Mouse (Mus musculus): Measurements from ENCODE around the gene Ndufb2. TPM values are rescaled to one million over a fixed set of nuclear protein-coding genes. Genes with fewer than 3 reads are reported as not detected.
A peak's percentile ranks its signal among the peaks of the same experiment; 100 is the strongest.

Gene Ndufb2
- polyA plus RNA-seq, 1 experiment from 2014 or later: 291 TPM

GRCm38 (mm10) chr6:39574555-39574869 is 17.9 kb upstream of the Ndufb2 start:
- Histone ChIP-seq H3K4me2 (replicated peaks; ENCODE audit: low read depth, low read length) (peak overlapping the region; percentile 75), H3K36me3 (ENCODE audit: control insufficient read depth, insufficient read depth, low read length) (no peaks in the 10 kb centered on the region), H3K9ac (ENCODE audit: low read depth, low read length) (peak overlapping the region; percentile 66), H3K9me3 (ENCODE audit: control insufficient read depth, low read length) (no peaks in the 10 kb centered on the region), H3K27ac (ENCODE audit: low read depth, low read length) (peak overlapping the region; percentile 92), H3K4me1 (replicated peaks; ENCODE audit: control insufficient read depth, insufficient read depth, low read length) (peaks cover 2% of the 10 kb centered on the region; the same call in 1 of the 2 replicates), H3K4me3 (ENCODE audit: low read depth, low read length) (peak overlapping the region; percentile 58), H3K27me3 (ENCODE audit: control insufficient read depth, insufficient read depth, low read length) (no peaks in the 10 kb centered on the region)
- WGBS: 25% methylated on average over 10 of the region's 10 CpGs
- ATAC-seq (ENCODE audit: low FRiP score) (peak; percentile 34), DNase-seq (ENCODE audit: low spot score) (no peak)

- Histone ChIP-seq H3K27ac (ENCODE audit: low read depth, low read length) (no peak overlapping the region), H3K9ac (ENCODE audit: low read depth, low read length) (peak overlapping the region; percentile 66)
- WGBS: 70% methylated on average over 7 of the region's 7 CpGs
Observed at GRCm38 (mm10) chr6:39574951-39575350, 17.4 kb upstream of the Ndufb2 start.

GRCm38 (mm10) chr6:39579552-39579951 is 12.8 kb upstream of the Ndufb2 start:
- H3K9me3 ChIP-seq (ENCODE audit: control insufficient read depth, low read length): no peaks in the 10 kb centered on the region
- 0 out of 2 replicates have a peak, but pooled peaks cover 2% of the 10 kb centered on the region for H3K36me3 ChIP-seq (ENCODE audit: control insufficient read depth, insufficient read depth, low read length)
- WGBS: 88% methylated on average over 7 of the region's 7 CpGs
- no peak overlapping the region for H3K4me3 ChIP-seq (ENCODE audit: low read depth, low read length)
- ATAC-seq (ENCODE audit: low FRiP score) (no peak), DNase-seq (ENCODE audit: low spot score) (no peak)
- peaks cover 2% of the 10 kb centered on the region; the same call in 1 of the 2 replicates for H3K4me1 ChIP-seq (replicated peaks; ENCODE audit: control insufficient read depth, insufficient read depth, low read length)
- H3K27me3 ChIP-seq (ENCODE audit: control insufficient read depth, insufficient read depth, low read length): no peaks in the 10 kb centered on the region
- H3K9ac ChIP-seq (ENCODE audit: low read depth, low read length): no peak overlapping the region
- H3K27ac ChIP-seq (ENCODE audit: low read depth, low read length): no peak overlapping the region
- no peak overlapping the region for H3K4me2 ChIP-seq (replicated peaks; ENCODE audit: low read depth, low read length)

More at GRCm38 (mm10) chr6:39574951-39575350, 17.4 kb upstream of the Ndufb2 start:
- Histone ChIP-seq H3K27me3 (ENCODE audit: control insufficient read depth, insufficient read depth, low read length) (no peaks in the 10 kb centered on the region), H3K4me3 (ENCODE audit: low read depth, low read length) (peak overlapping the region; percentile 58; the same call in 1 of the 2 replicates), H3K36me3 (ENCODE audit: control insufficient read depth, insufficient read depth, low read length) (no peaks in the 10 kb centered on the region), H3K4me2 (replicated peaks; ENCODE audit: low read depth, low read length) (peak overlapping the region; percentile 75), H3K9me3 (ENCODE audit: control insufficient read depth, low read length) (no peaks in the 10 kb centered on the region), H3K4me1 (replicated peaks; ENCODE audit: control insufficient read depth, insufficient read depth, low read length) (peaks cover 2% of the 10 kb centered on the region; the same call in 1 of the 2 replicates)
- ATAC-seq (ENCODE audit: low FRiP score): no peak
- no peak for DNase-seq (ENCODE audit: low spot score)

- no peak overlapping the region for H3K4me2 ChIP-seq (replicated peaks; ENCODE audit: low read depth, low read length)
- H3K36me3 ChIP-seq (ENCODE audit: control insufficient read depth, insufficient read depth, low read length): 0 out of 2 replicates have a peak, but pooled peaks cover 2% of the 10 kb centered on the region
- DNase-seq (ENCODE audit: low spot score) (no peak), ATAC-seq (ENCODE audit: low FRiP score) (no peak)
- WGBS: 65% methylated on average over 2 of the region's 2 CpGs
- no peak overlapping the region for H3K4me3 ChIP-seq (ENCODE audit: low read depth, low read length)
- H3K9me3 ChIP-seq (ENCODE audit: control insufficient read depth, low read length): no peaks in the 10 kb centered on the region
- H3K9ac ChIP-seq (ENCODE audit: low read depth, low read length): no peak overlapping the region
- H3K27ac ChIP-seq (ENCODE audit: low read depth, low read length): no peak overlapping the region
- no peaks in the 10 kb centered on the region for H3K4me1 ChIP-seq (replicated peaks; ENCODE audit: control insufficient read depth, insufficient read depth, low read length)
- no peaks in the 10 kb centered on the region for H3K27me3 ChIP-seq (ENCODE audit: control insufficient read depth, insufficient read depth, low read length)
Observed at GRCm38 (mm10) chr6:39580558-39580957, 11.8 kb upstream of the Ndufb2 start.

GRCm38 (mm10) chr6:39581087-39581784 is 11.1 kb upstream of the Ndufb2 start:
- WGBS: 80% methylated on average over 7 of the region's 7 CpGs
- H3K27me3 ChIP-seq (ENCODE audit: control insufficient read depth, insufficient read depth, low read length): no peaks in the 10 kb centered on the region
- H3K36me3 ChIP-seq (ENCODE audit: control insufficient read depth, insufficient read depth, low read length): 0 out of 2 replicates have a peak, but pooled peaks cover 2% of the 10 kb centered on the region
- no peaks in the 10 kb centered on the region for H3K4me1 ChIP-seq (replicated peaks; ENCODE audit: control insufficient read depth, insufficient read depth, low read length)
- DNase-seq (ENCODE audit: low spot score) (no peak), ATAC-seq (ENCODE audit: low FRiP score) (no peak)
- H3K4me2 ChIP-seq (replicated peaks; ENCODE audit: low read depth, low read length): no peak overlapping the region
- no peak overlapping the region for H3K27ac ChIP-seq (ENCODE audit: low read depth, low read length)
- H3K4me3 ChIP-seq (ENCODE audit: low read depth, low read length): no peak overlapping the region
- H3K9me3 ChIP-seq (ENCODE audit: control insufficient read depth, low read length): no peaks in the 10 kb centered on the region
- H3K9ac ChIP-seq (ENCODE audit: low read depth, low read length): no peak overlapping the region

DNA sequence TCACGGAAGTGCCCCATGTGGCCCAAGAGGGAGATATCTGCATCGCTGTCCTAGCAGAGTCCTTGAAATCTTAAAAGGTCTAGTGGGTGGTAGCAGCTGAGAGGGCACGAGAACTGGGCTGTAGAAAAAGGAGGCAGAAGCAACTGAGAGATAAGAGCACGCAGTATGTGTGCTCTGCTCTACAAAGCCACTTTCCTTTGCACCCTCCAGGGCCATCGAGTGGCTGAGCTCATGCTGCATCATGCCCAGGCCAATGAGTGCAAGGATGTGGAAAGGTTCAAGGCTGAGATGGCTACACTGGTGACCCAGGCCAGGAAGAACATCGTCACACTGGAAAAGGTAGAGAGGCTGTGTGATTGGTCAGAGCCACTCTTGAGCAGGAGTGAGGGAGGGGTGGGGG is 6.9 kb upstream of the Ndufb2 start, which contains the start of gene Gm42420:
Gm42420 (plus strand) TSS at position 237 of the 400 bp plus-strand sequence.
- Histone ChIP-seq H3K4me1 (replicated peaks; ENCODE audit: control insufficient read depth, insufficient read depth, low read length) (no peaks in the 10 kb centered on the region), H3K27me3 (ENCODE audit: control insufficient read depth, insufficient read depth, low read length) (no peaks in the 10 kb centered on the region), H3K4me2 (replicated peaks; ENCODE audit: low read depth, low read length) (no peak within 1 kb of the TSS), H3K4me3 (ENCODE audit: low read depth, low read length) (no peak within 1 kb of the TSS), H3K9ac (ENCODE audit: low read depth, low read length) (no peak within 1 kb of the TSS), H3K36me3 (ENCODE audit: control insufficient read depth, insufficient read depth, low read length) (0 out of 2 replicates have a peak, but pooled peaks cover 2% of the 10 kb centered on the region), H3K27ac (ENCODE audit: low read depth, low read length) (no peak within 1 kb of the TSS), H3K9me3 (ENCODE audit: control insufficient read depth, low read length) (no peaks in the 10 kb centered on the region)
- WGBS: 95% methylated on average over 6 of the region's 6 CpGs
- no peak for ATAC-seq (ENCODE audit: low FRiP score)
- no peak for DNase-seq (ENCODE audit: low spot score)

- ATAC-seq (ENCODE audit: low FRiP score) (no peak), DNase-seq (ENCODE audit: low spot score) (no peak)
- 95% methylated on average over 4 of the region's 4 CpGs for WGBS
- Histone ChIP-seq H3K4me3 (ENCODE audit: low read depth, low read length) (no peak overlapping the region), H3K9ac (ENCODE audit: low read depth, low read length) (no peak overlapping the region), H3K36me3 (ENCODE audit: control insufficient read depth, insufficient read depth, low read length) (no peaks in the 10 kb centered on the region), H3K9me3 (ENCODE audit: control insufficient read depth, low read length) (no peaks in the 10 kb centered on the region), H3K27ac (ENCODE audit: low read depth, low read length) (no peak overlapping the region), H3K4me2 (replicated peaks; ENCODE audit: low read depth, low read length) (no peak overlapping the region; the same call in 1 of the 2 replicates), H3K4me1 (replicated peaks; ENCODE audit: control insufficient read depth, insufficient read depth, low read length) (0 out of 2 replicates have a peak, but pooled peaks cover 2% of the 10 kb centered on the region), H3K27me3 (ENCODE audit: control insufficient read depth, insufficient read depth, low read length) (no peaks in the 10 kb centered on the region)
Observed at GRCm38 (mm10) chr6:39591481-39591880, 893 bp upstream of the Ndufb2 start.

- DNase-seq (ENCODE audit: low spot score) (no peak), ATAC-seq (ENCODE audit: low FRiP score) (no peak)
- WGBS: 94% methylated on average over 3 of the region's 3 CpGs
- Histone ChIP-seq H3K9me3 (ENCODE audit: control insufficient read depth, low read length) (no peaks in the 10 kb centered on the region), H3K4me1 (replicated peaks; ENCODE audit: control insufficient read depth, insufficient read depth, low read length) (no peaks in the 10 kb centered on the region), H3K36me3 (ENCODE audit: control insufficient read depth, insufficient read depth, low read length) (no peaks in the 10 kb centered on the region), H3K9ac (ENCODE audit: low read depth, low read length) (no peak overlapping the region), H3K4me2 (replicated peaks; ENCODE audit: low read depth, low read length) (no peak overlapping the region), H3K4me3 (ENCODE audit: low read depth, low read length) (no peak overlapping the region), H3K27ac (ENCODE audit: low read depth, low read length) (no peak overlapping the region), H3K27me3 (ENCODE audit: control insufficient read depth, insufficient read depth, low read length) (no peaks in the 10 kb centered on the region)
Observed at GRCm38 (mm10) chr6:39600851-39601250, 8.5 kb downstream of the Ndufb2 start.

GRCm38 (mm10) chr6:39601828-39602227 is 9.5 kb downstream of the Ndufb2 start:
- no peaks in the 10 kb centered on the region for H3K27me3 ChIP-seq (ENCODE audit: control insufficient read depth, insufficient read depth, low read length)
- H3K4me3 ChIP-seq (ENCODE audit: low read depth, low read length): no peak overlapping the region
- no peak overlapping the region for H3K9ac ChIP-seq (ENCODE audit: low read depth, low read length)
- H3K27ac ChIP-seq (ENCODE audit: low read depth, low read length): no peak overlapping the region
- H3K36me3 ChIP-seq (ENCODE audit: control insufficient read depth, insufficient read depth, low read length): no peaks in the 10 kb centered on the region
- ATAC-seq (ENCODE audit: low FRiP score): no peak
- no peak overlapping the region for H3K4me2 ChIP-seq (replicated peaks; ENCODE audit: low read depth, low read length)
- WGBS: 86% methylated on average over 3 of the region's 3 CpGs
- H3K4me1 ChIP-seq (replicated peaks; ENCODE audit: control insufficient read depth, insufficient read depth, low read length): no peaks in the 10 kb centered on the region
- no peaks in the 10 kb centered on the region for H3K9me3 ChIP-seq (ENCODE audit: control insufficient read depth, low read length)
- DNase-seq (ENCODE audit: low spot score): no peak

Data from hindbrain, embryonic 11.5 days (tissue).